Mouse (Mus musculus): Measurements from ENCODE around the gene Morf4l1.

The Morf4l1 gene

GRCm38 (mm10) chr9:90114567-90115307 lies at the start of gene Morf4l1:
Gene Morf4l1, minus strand, starts transcription at chr9:90114774.
- in situ Hi-C loops (cut with MboI) = no loop called here

GRCm38 (mm10) chr9:90163749-90164095 lies 49.1 kb upstream of the Morf4l1 start:
- in situ Hi-C loops (cut with MboI) = no loop called here

GRCm38 (mm10) chr9:90162926-90163748 lies 48.6 kb upstream of the Morf4l1 start, which contains the start of gene Adamts7:
Gene Adamts7, plus strand, starts transcription at chr9:90163069.
- in situ Hi-C loops (cut with MboI) = no loop called here

GRCm38 (mm10) chr9:90162243-90162925 lies 47.8 kb upstream of the Morf4l1 start:
- in situ Hi-C loops (cut with MboI) = no loop called here

GRCm38 (mm10) chr9:90146869-90147268 lies 32.3 kb upstream of the Morf4l1 start:
- in situ Hi-C loops (cut with MboI) = no loop called here

- in situ Hi-C loops (cut with MboI) = no loop called here
These were observed 31.2 kb upstream of the Morf4l1 start for GRCm38 (mm10) chr9:90145788-90146187.

GRCm38 (mm10) chr9:90136678-90136965 lies 22.0 kb upstream of the Morf4l1 start:
- in situ Hi-C loops (cut with MboI) = no loop called here

- in situ Hi-C loops (cut with MboI) = no loop called here
These were observed 21.5 kb upstream of the Morf4l1 start for GRCm38 (mm10) chr9:90135963-90136677.

GRCm38 (mm10) chr9:90135466-90135865 lies 20.9 kb upstream of the Morf4l1 start:
- in situ Hi-C loops (cut with MboI) = no loop called here

GRCm38 (mm10) chr9:90133562-90134355 lies 19.2 kb upstream of the Morf4l1 start:
- in situ Hi-C loops (cut with MboI) = no loop called here

- in situ Hi-C loops (cut with MboI) = no loop called here
These were observed 14.1 kb upstream of the Morf4l1 start for GRCm38 (mm10) chr9:90128636-90129201.

GRCm38 (mm10) chr9:90127146-90127545 lies 12.6 kb upstream of the Morf4l1 start:
- in situ Hi-C loops (cut with MboI) = no loop called here

- in situ Hi-C loops (cut with MboI) = no loop called here
These were observed 11.9 kb upstream of the Morf4l1 start for GRCm38 (mm10) chr9:90126260-90127010.

GRCm38 (mm10) chr9:90125416-90126099 lies 11.0 kb upstream of the Morf4l1 start:
- in situ Hi-C loops (cut with MboI) = no loop called here

GRCm38 (mm10) chr9:90124873-90125245 lies 10.3 kb upstream of the Morf4l1 start:
- in situ Hi-C loops (cut with MboI) = no loop called here

GRCm38 (mm10) chr9:90124156-90124872 lies 9.7 kb upstream of the Morf4l1 start:
- in situ Hi-C loops (cut with MboI) = no loop called here

GRCm38 (mm10) chr9:90122246-90122740 lies 7.7 kb upstream of the Morf4l1 start:
- in situ Hi-C loops (cut with MboI) = no loop called here

GRCm38 (mm10) chr9:90117234-90117633 lies 2.7 kb upstream of the Morf4l1 start:
- in situ Hi-C loops (cut with MboI) = no loop called here

GRCm38 (mm10) chr9:90115308-90115700 lies 730 bp upstream of the Morf4l1 start:
- in situ Hi-C loops (cut with MboI) = no loop called here

All from mature B cell (primary cell).